Mouse (Mus musculus) liver, adult (tissue): ENCODE measurements around the gene Higd1c.
A peak's percentile ranks its signal among the peaks of the same experiment; 100 is the strongest.

Experiments used
- GATA4 ChIP-seq: IDR thresholded peaks from 2 replicates; pipeline ENCODE4 v1.6.1; 2014; ENCODE audit warnings: mild to moderate bottlenecking, low read length; ENCODE audit not compliant: insufficient replicate concordance

Gene Higd1c

DNA sequence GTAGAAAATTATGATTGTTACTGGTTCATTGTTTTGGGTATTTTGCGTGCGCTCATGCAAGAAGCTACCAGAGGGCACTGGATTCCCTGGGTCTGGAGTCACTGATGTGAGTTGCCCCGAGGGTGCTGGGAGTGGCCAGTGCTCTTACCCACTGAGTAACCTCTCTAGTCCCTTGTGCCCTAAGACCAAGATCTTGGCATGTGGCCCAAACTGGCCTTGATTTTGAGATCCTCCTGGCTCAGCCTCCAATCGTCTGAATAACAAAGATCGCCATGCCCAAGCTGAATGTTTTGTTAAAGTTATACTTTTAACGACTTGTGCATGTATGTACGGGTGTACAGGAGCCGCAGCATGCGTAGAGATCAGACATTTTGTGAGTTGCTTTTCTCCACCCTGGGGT lies 21.4 kb downstream of the Higd1c start:
- TF ChIP-seq GATA4 = no peak

DNA sequence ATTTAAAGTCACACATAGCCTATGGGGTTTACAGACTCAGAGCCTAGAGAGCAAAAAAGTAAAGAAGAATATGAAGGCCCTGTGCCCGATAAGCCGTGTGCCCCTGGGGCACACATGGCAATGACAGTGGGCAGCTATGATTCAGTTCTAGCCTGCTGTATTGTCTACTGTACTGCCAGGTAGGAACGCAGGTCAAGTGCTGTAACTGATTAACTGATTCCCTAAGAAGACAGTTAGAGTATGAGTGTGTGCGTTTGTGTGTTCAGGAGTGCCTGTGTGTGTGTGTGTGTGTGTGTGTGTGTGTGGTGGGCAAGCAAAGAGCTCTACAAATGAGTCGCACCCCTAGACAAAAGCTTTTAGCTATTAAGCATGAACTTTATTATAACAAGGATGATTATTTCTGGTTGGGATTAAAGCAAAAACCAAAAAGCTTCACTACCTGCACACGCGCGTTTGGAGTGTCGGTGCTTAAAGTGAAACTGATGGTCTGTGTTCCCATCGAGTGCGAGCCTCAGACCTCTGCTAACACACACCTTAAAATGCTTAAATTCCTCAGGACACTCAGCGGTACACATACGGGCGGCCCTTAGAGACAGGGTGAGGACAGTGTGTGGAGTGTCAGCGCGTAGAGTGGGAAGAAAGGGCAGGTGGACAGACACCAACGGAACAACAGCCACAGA lies 23.3 kb downstream of the Higd1c start:
- TF ChIP-seq GATA4 = no peak

DNA sequence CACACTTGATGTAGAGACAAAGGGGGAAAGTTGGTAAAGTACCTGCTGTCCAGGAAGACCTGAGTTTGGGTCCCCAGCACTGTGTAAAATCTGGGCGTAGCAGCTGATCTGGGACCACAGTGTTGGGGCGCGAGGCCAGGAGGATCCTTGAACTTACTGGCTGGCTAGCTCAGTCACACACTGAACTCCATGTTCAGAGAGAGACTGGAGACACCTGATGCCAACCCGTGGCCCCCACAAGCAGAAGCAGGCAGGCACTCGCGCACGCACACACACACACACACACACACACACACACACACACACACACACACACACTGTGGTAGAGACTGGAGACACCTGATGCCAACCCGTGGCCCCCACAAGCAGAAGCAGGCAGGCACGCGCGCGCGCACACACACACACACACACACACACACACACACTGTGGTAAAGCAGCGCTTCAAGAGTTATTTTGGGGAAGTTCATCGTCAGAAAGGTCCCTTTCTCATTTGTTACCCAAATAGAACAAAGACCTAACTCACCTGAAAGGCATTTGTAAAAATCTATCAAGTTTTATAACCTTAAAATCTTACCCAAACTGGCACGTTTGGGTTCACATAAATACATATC lies 24.0 kb downstream of the Higd1c start:
- no peak for TF ChIP-seq GATA4

DNA sequence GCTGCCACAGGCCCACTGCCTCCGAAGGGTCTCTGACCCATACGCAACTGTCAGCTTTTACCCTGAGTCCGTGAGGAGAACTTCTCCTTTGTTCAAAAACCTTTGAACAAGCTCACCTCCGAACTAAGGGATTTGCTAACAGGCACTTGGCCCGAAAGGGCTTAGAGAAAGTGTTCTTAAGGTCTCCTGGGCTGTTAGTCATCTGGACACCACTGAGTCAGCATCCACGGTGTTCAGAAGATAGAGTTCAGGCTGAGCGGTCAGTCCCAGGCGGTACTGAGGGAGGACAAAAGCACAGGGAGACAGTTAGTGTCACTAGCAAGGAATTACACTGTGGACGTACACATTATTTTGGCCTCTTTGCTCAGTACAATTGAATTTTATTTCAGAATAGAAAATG lies 24.5 kb downstream of the Higd1c start:
- TF ChIP-seq GATA4 = no peak

DNA sequence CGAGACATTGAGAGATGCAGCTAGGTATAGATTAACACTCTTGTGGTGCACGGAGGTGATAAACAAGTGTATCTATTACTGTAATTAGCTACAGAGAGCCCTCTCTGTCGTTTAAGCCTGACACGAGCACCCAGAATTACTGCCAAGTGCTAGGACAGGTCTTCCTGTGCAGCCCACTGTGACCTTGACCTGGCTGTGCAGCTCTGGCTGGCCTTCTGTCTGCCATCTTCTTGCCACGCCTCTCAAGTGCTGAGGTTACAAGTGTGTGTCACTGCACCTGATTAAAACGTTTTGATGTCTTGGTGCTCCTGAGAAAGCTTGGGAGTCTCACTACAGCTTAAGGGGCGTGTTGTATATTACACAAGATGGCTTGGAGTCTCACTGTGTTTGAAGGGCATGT lies 26.7 kb downstream of the Higd1c start:
- no peak for TF ChIP-seq GATA4

DNA sequence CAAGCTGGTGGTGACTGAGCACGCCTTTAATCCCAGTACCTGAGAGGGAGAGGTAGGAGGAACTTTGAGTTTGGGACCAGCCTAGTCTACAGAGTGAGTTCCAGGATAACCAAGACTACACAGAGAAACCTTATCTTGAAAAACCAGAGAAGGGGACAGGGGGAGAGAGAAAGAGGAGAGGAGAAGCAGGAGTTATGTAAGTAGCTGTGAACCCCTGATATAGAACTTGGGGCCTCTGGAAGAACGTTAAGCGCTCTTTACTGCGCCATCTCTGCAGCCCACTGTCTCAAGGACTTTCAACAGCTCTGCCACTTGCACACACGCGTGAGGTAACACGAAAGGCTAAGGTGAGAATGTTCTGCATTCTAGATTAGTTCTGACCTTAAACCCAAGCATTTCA lies 27.3 kb downstream of the Higd1c start:
- TF ChIP-seq GATA4 = no peak

DNA sequence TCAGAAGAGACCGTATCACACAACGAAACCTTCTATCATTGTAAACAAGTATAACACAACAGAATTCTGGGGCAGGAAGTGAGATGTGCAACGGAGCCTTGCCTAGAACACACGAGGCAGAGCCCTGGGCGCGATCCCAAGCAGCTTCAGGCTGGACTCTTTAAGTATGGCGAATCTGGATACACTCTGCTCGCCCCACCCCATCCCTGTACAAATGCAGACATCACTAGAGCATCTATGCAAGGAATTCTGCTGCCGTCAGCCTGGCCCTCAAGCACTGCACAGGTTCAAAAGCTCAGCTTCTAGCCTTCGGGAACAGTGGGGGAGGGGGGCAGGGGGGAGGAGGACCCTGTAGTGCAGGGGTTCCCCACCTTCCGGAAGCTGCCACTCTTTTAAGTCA lies 28.7 kb downstream of the Higd1c start:
- no peak for TF ChIP-seq GATA4

DNA sequence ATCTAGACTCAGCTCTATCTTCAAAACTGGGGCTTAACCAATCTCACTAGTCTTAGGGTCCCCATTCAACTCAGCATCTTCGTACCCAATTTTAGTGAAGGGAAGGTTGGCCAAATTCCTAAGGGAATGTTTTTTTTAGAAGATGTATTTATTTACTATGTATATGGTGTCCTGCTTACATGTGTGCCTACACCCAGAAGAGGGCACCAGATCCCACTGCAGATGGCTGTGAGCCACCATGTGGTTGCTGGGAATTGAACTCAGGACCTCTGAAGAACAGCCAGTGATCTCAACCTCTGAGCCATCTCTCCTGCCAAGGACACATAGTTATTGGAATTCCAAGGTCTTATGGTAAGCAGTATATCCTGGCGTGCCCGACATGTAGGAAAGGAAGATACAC lies 31.2 kb downstream of the Higd1c start:
- no peak for TF ChIP-seq GATA4

DNA sequence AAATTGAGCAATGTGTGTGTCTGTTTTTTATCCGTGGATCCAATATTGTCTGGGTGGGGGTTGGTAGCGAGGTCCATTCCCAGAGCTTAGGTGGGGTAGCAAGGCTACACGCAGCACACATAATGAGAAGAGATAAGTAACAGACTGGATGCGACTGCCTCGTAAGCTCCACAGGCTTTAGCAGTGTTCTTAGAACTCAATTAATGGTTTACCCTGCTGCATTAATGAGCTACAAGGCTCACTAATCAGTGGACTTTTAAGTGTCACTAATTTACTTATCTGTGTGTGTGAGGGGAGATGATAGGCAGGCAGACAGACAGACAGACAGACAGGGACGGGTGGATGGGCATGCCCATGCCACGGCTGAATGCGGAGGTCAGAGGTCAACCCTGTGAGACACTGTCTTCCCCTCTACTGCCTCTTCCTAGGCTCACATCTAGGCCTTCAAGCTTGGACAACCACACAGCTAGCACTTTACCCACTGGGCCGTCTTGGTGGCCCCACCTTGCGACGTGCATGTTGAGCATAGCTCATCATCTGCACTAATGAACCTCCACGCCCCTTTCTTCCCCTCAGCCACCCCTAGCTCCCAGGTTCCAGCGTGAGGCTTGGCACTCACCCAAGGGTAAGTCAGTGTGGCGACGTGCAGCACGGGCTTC lies 36.4 kb downstream of the Higd1c start:
- no peak for TF ChIP-seq GATA4

DNA sequence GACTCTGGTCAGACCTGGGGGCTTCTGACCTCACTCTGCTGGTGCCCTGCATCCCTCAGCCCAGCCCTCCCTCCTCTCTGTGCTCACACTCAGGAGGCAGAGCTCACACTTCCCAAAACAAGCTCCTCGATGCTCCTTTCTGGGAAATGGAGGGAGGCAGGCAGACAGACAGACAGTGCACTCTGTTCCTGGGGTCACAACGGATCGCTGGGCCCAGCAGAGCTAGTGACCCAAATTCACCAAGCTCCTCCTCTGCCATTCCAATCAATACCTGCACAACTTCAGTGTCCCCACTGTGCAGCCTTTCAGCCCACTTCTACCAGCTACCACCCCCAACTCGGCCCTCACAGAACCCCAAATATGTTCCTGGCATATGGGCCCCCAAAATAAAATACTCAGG lies 37.5 kb downstream of the Higd1c start:
- TF ChIP-seq GATA4 = no peak

DNA sequence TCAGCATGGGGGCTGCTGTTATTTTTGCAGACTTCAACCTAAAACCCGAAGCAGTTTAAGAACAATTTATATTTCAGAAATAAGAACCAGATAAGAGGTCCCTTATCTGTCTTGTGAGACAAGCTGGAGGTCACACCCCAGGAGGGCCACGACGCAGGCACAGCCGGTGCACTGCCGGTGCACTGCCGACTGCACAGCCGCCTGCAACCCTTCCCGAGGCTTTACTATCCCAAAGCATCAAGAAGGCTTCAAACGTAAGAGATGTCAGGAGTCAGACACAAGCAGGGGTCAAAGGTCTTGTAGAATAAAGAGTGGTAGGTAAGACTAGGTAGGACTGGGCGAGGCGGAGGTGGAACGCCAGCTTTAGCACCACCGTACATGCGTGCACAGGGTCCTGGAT lies 38.0 kb downstream of the Higd1c start:
- no peak for TF ChIP-seq GATA4

DNA sequence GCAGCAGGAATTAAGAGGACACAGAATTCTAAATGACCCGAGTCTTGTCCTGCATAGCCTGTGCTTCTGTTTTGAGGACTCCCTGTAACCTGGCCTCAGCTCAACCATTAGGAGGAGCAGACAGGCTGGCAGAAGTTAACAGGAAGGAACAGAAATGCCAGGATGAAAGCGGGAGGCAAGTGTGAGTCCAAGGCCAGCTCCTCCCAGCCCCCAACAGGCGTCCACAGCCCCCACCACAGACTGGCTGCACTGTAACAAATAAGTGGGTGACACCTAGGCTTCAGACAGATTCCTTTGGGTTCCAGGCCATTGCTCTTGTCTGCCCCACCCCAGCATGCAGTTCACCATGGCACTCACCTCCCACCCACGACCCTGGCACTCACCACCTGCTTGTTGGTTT lies 38.5 kb downstream of the Higd1c start:
- no peak for TF ChIP-seq GATA4

DNA sequence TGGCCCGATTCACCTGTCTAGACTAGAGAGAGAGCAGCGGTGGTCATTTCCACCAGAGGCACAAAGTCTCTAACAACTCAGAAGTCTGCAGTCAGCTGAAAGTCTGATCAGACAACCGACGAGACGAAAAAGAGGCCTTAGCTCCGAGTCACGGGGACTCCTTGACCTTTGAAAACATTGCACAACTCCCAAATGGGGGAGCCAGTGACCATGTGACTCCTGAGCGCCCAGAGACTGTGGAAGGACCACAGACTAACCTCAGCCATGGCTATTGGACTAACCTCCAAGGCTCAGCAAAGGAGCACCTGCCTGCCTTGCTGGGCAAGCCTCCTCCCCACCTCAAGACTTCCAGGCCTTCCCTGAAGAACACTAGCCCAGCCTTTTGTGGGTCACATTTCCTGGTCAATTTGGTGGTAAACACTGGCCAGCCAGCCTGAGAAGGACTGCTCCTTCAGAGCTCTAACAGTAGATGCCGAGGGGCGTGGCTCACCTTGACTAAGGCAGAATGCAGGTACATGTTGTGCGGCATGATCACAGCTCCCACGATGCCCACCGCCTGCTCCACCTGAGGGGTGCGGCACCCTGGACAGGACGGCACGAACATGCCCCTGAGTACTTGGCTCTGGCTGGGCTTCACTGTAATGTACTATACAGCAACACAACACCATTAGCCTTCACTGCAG lies 39.1 kb downstream of the Higd1c start:
- TF ChIP-seq GATA4 = no peak

DNA sequence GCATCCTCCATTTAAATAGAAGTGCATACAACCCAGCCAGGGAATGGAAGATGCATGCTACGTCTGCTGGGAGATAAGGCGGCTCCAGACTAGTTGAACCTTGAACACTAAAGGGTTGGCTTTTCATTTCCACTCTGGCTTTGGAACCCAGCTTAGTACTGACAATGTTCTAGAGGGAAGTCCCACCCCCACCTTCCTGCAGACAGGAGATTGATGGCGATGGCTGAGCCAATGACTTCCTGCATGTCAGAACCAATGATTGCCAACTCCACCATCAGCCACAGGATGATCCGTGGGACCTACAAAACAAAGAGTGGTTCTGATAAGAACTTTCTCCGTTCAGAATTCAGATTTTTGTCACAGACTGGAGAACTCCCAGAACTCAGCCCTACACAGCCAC lies 41.7 kb downstream of the Higd1c start:
- TF ChIP-seq GATA4 = peak; percentile 73; the same call in 1 of the 2 replicates

DNA sequence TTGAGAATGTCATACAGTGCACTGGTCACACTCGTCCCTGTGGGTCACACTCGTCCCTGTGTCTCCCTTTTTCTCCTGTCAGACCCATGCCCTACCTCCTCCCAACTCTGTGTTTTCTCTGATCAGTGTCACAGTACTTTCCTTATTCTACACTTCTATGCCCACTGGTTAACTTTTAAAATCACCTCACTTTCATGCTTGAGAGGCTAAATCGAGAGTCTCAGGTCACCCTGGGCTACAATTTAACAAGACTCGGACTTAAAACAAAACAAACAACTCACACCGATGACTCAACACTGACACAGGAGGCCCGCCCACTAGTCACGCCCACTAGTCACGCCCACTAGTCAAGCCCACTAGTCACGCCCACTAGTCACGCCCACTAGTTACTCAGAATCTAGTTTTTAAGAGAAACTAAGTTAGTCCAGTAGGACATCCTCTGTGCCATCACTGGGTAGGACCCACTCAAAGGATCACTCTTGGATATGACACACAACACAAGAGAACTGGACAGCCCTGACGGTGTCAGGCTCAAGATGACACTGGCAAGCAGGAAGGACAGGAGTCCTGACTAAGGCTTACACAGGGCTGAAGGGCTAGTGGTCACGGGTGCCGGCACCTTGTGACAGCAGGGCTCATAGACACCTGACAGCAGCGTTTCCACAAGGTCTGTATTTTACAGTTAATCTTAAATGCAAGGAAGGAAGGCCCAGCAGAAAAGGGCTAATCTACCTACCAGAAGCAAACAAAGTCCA lies 46.8 kb downstream of the Higd1c start:
- no peak for TF ChIP-seq GATA4

DNA sequence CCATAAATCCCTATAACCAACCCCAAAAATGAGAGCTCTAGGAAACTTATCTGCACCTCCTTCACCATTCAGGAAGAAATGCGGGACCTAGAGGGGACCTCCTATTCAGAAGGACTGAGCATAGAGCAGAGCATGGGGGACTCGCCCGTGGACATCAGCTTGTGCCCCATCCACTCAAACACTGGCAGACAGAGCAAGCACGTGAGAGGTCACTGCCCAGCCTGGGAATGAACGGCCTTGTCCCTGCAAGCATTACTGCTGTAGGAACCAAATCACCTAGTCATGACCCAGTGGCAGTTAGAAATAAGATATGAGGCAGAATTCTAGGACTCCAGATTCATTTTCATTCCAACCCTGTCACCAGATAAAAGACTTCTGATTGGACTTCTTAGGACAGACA lies 47.4 kb downstream of the Higd1c start:
- TF ChIP-seq GATA4 = no peak

DNA sequence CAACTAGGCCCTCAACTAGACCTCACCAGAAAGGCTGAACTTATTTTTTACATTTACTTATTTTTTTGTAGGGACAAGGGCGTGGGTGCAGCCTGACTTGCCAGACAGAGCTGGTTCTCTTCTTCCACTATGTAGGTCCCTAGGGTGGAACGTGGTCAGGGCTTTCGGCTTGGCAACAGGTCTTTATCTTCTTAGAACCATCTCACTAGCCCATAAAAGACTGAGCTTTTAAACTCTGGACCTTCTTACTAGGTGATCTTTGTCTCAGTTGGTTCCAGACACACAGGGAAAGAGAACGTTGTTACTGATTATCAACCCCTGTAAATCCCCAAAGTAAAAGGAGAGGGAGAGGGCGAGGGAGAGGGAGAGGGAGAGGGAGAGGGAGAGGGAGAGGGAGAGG lies 49.0 kb downstream of the Higd1c start:
- TF ChIP-seq GATA4 = no peak
